Mouse (Mus musculus): ENCODE measurements around the gene Prr5.

DNA sequence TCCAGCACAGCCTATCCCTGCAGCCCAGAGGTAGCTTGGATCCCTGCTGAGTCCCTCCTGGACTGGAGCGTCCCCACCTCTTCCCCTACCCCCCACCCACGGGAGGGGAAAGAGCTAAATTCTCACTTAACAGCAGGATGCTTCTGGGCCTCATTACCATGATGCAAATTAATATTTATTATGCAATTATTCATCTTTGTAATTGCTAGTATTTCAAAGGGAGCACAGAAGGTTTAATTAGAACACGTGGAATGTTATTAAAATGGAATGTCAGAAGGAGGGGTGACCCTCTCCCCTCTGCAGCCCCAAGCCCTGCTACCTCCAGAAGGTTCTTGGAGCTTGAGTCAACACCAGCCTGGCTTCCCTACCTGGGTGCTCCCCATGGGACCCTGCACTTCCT lies 49.4 kb upstream of the Prr5 start:
- TF ChIP-seq CTCF (IDR thresholded peaks at IDR 0.05) (no peak), EP300 (IDR thresholded peaks at IDR 0.05; ENCODE audit: insufficient read depth, low read depth, low read length) (no peak), POLR2A (IDR thresholded peaks at IDR 0.05; ENCODE audit: insufficient read depth, low read depth, low read length) (no peak)
